Mouse (Mus musculus) E14TG2a.4 (cell line): Measurements from ENCODE around the gene Mog.

Experiments used
- CTCF ChIP-seq: conservative IDR thresholded peaks from 2 replicates; pipeline ENCODE4 v1.5.1; 2014; ENCODE audit warnings: low read length
- NANOG ChIP-seq: IDR thresholded peaks from 2 replicates; pipeline ENCODE4 v1.6.1; 2014; ENCODE audit warnings: borderline replicate concordance, low read length, mixed read lengths
- POU5F1 ChIP-seq: IDR thresholded peaks from 2 replicates; pipeline ENCODE4 v1.6.1; 2014; ENCODE audit warnings: low read length, borderline replicate concordance

GRCm38 (mm10) chr17:36992336-36993104, 30.7 kb downstream of the Mog start:
- TF ChIP-seq CTCF (no peak), POU5F1 (no peak), NANOG (no peak)
